In the genomic region with DNA sequence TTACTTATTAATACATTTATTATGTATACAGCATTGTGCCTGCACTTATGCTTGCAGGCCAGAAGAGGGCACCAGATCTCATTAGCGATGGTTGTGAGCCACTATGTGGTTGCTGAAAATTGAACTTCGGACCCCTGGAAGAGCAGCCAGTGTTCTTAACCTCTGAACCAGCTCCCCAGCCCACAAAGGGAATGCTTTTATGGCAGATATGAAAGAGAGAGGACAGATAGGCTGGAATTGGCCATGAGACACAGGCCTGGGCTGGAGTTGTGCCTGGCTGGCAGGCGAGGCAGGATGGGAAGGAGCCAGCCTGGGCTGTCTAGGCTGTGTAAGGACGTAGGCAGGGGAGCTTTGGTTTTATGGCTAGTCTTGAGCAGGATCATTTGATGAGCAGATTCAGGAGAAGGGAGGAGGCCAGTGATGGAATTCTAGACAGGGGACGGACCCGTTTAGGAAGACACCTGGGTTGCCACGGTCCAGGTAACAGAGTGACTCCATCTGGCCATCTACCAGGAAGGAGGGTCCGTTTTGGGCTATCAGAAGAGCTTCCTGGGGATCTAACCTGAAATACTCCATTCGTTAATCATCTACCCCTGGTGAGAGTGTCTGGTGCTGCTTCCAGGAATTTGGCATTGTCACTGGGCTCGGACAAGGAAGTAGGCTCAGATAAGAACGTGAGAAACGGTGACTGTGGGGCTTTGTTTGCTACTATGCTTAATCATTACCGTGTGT, we compare ENCODE assay signal across 9 mouse cellular contexts. TPM values are rescaled to one million over a fixed set of nuclear protein-coding genes. Genes with fewer than 3 reads are reported as not detected.
DNase-seq lines count a peak whose midpoint lies in the region; ATAC-seq and TF ChIP-seq lines count a peak whose summit lies in the region.
"Had no signal": no experiment of that assay in that cellular context is flagged by ENCODE, and none has a peak within 500 bp of the region (broad histone marks: within the 10 kb centered on the region; RNA-seq: fewer than 3 reads in every experiment).

No protein-coding gene starts in this region.

- H3K4me3 ChIP-seq in cortical plate, adult 2 months (ENCODE audit: insufficient read depth, low read length): no peak overlapping the region; the same call in 1 of the 2 replicates
- H3K4me3 ChIP-seq in midbrain, postnatal 0 days (ENCODE audit: low read depth, low read length): no peak overlapping the region

- no peak overlapping the region for H3K9ac ChIP-seq in midbrain, postnatal 0 days (replicated peaks; ENCODE audit: low read length, poor library complexity, severe bottlenecking)

- no peak for TF ChIP-seq POLR2A in cortical plate, adult 2 months (IDR thresholded peaks at IDR 0.05; ENCODE audit: extremely low read depth, insufficient read depth, low read length)

- intact Hi-C loops in heart, postnatal 10 days (cut with DNase I): loop anchor here (1.0 to 2.0 kb wide), 2 partner anchors 199 to 270 kb away; no protein-coding TSS in a partner anchor

- H3K27me3 ChIP-seq in midbrain, postnatal 0 days (ENCODE audit: insufficient read depth, low read length): no peaks in the 10 kb centered on the region

- H3K4me1 ChIP-seq in cortical plate, adult 2 months (ENCODE audit: control insufficient read depth, insufficient read depth, low read length): no peaks in the 10 kb centered on the region
- no peaks in the 10 kb centered on the region; the same call in 1 of the 2 replicates for H3K4me1 ChIP-seq in midbrain, postnatal 0 days (ENCODE audit: insufficient read depth, low read length)

- H3K4me2 ChIP-seq in midbrain, postnatal 0 days (ENCODE audit: low read depth, low read length, poor library complexity, severe bottlenecking): no peak overlapping the region

- no peak overlapping the region for H3K27ac ChIP-seq in cortical plate, adult 2 months (ENCODE audit: insufficient read depth, low read length)
- H3K27ac ChIP-seq in midbrain, postnatal 0 days (ENCODE audit: low read depth, low read length): no peak overlapping the region
- H3K27ac ChIP-seq: midbrain, embryonic 12.5 days had no signal

- H3K36me3 ChIP-seq in midbrain, postnatal 0 days (ENCODE audit: insufficient read depth, low read length): peaks cover 21% of the 10 kb centered on the region

- peak; percentile 44; the same call in 1 of the 2 replicates for TF ChIP-seq CTCF in cortical plate, adult 2 months (IDR thresholded peaks at IDR 0.05; ENCODE audit: extremely low read depth, insufficient read depth, low read length)
- TF ChIP-seq CTCF in midbrain, postnatal 0 days (IDR thresholded peaks at IDR 0.05): peak; percentile 78

- no peaks in the 10 kb centered on the region for H3K9me3 ChIP-seq in midbrain, postnatal 0 days (ENCODE audit: low read length)
- H3K9me3 ChIP-seq: midbrain, embryonic 12.5 days had no signal

- whole genome bisulfite sequencing in midbrain, postnatal 0 days: 54% methylated on average over 13 of the region's 13 CpGs

- DNase-seq in 3T3-L1 (ENCODE audit: low read depth, low spot score): peak; percentile 46
- DNase-seq in CD4-positive helper T cell, adult 2 months (ENCODE audit: low read depth, low spot score): peak; percentile 39
- DNase-seq in heart, postnatal 10 days: peak; percentile 30 to 56
- DNase-seq in kidney, postnatal 4 days: peak; percentile 40 to 60
- no peak for DNase-seq in midbrain, postnatal 0 days (ENCODE audit: low spot score)
- DNase-seq in ovary, postnatal 10 days (ENCODE audit: low spot score): no peak
- no peak for DNase-seq in left cerebral cortex, adult 8-10 months (ENCODE audit: low spot score in 2 of 2)

- ATAC-seq in midbrain, postnatal 0 days (ENCODE audit: low FRiP score): no peak

RNA-seq across cellular contexts. Expression of a gene that starts 1.0 kb away (rescaled TPM):
- 5.0 and 5.4 TPM in 2 replicates for polyA plus RNA-seq in cortical plate, adult 2 months (2012; rRNA removed)
- 1 to 10 TPM; 8.1 to 9.6 TPM for total RNA-seq in heart, postnatal 10 days (2021)
- total RNA-seq in midbrain, postnatal 0 days (2014; rRNA removed): 13.6 and 15.2 TPM in 2 replicates
- polyA plus RNA-seq in midbrain, postnatal 0 days (2015; fragmentation: Nextera tagmentation; extraction: Ambion mirVana): 3.0 and 3.1 TPM in 2 replicates
- total RNA-seq in left cerebral cortex, adult 8-10 months (2022): 10 to 100 TPM in 2 of 4 experiments, 1 to 10 TPM in 2; 9.9 to 11.4 (median 10.1) TPM

RNA-seq across cellular contexts. Expression of a gene that starts 13.2 kb away (rescaled TPM):
- polyA plus RNA-seq in cortical plate, adult 2 months (2012; rRNA removed): 1.3 and 1.4 TPM in 2 replicates
- total RNA-seq in heart, postnatal 10 days (2021): 1 to 10 TPM; 4.6 to 4.7 TPM
- total RNA-seq in midbrain, postnatal 0 days (2014; rRNA removed): 1.6 and 3.2 TPM in 2 replicates
- polyA plus RNA-seq in midbrain, postnatal 0 days (2015; fragmentation: Nextera tagmentation; extraction: Ambion mirVana): 1.8 and 2.7 TPM in 2 replicates
- total RNA-seq in left cerebral cortex, adult 8-10 months (2022): 1 to 10 TPM; 2.0 to 3.1 (median 2.6) TPM

RNA-seq across cellular contexts. Expression of a gene that starts 14.0 kb away (rescaled TPM):
- 25.9 and 31.9 TPM in 2 replicates for polyA plus RNA-seq in cortical plate, adult 2 months (2012; rRNA removed)
- not detected for total RNA-seq in heart, postnatal 10 days (2021)
- total RNA-seq in midbrain, postnatal 0 days (2014; rRNA removed): 0.27 TPM in 1 of 2 replicates, not detected in the other
- 2.0 and 4.5 TPM in 2 replicates for polyA plus RNA-seq in midbrain, postnatal 0 days (2015; fragmentation: Nextera tagmentation; extraction: Ambion mirVana)
- 10 to 100 TPM; 13.0 to 20.5 (median 16.5) TPM for total RNA-seq in left cerebral cortex, adult 8-10 months (2022)
- polyA plus RNA-seq: midbrain, embryonic 12.5 days had no signal

RNA-seq across cellular contexts. Expression of a gene that starts 21.2 kb away (rescaled TPM):
- polyA plus RNA-seq in cortical plate, adult 2 months (2012; rRNA removed): 0.15 and 0.25 TPM in 2 replicates
- total RNA-seq in heart, postnatal 10 days (2021): under 1 TPM; 0.10 to 0.12 TPM
- 0.11 TPM in 1 of 2 replicates, not detected in the other for total RNA-seq in midbrain, postnatal 0 days (2014; rRNA removed)
- polyA plus RNA-seq in midbrain, postnatal 0 days (2015; fragmentation: Nextera tagmentation; extraction: Ambion mirVana): 0.05 TPM in 1 of 2 replicates, not detected in the other
- under 1 TPM; 0.13 to 0.30 (median 0.16) TPM for total RNA-seq in left cerebral cortex, adult 8-10 months (2022)

RNA-seq across cellular contexts. Expression of a gene that starts 21.3 kb away (rescaled TPM):
- 1.2 TPM in 1 of 2 replicates, not detected in the other for polyA plus RNA-seq in cortical plate, adult 2 months (2012; rRNA removed)
- total RNA-seq in heart, postnatal 10 days (2021): under 1 TPM in 1 of 2 experiments, not detected in 1; 0.17 TPM
- total RNA-seq in midbrain, postnatal 0 days (2014; rRNA removed): 0.27 TPM in 1 of 2 replicates, not detected in the other
- not detected in 2 replicates for polyA plus RNA-seq in midbrain, postnatal 0 days (2015; fragmentation: Nextera tagmentation; extraction: Ambion mirVana)
- 1 to 10 TPM in 1 of 4 experiments, under 1 TPM in 2, not detected in 1; 0.72 to 1.9 (median 0.96) TPM for total RNA-seq in left cerebral cortex, adult 8-10 months (2022)

Comparison
In these comparisons a context has a peak if more than half of its experiments do, and no peak if none do; other contexts are left out.
1. DNase-seq: peak in 3T3-L1 (single experiment), CD4-positive helper T cell, adult 2 months (single experiment), heart, postnatal 10 days (2 of 2) and kidney, postnatal 4 days (2 of 2); none in midbrain, postnatal 0 days (single experiment), ovary, postnatal 10 days (single experiment) and left cerebral cortex, adult 8-10 months (0 of 2).
2. RNA of a gene that starts 14.0 kb away (total RNA-seq): 13.0 to 20.5 TPM in left cerebral cortex, adult 8-10 months; 0.27 TPM in midbrain, postnatal 0 days and not detected in heart, postnatal 10 days; every median in the first group is over 10 times any median in the second.